18 mouse cellular contexts compared by ENCODE assay signal in the genomic region with DNA sequence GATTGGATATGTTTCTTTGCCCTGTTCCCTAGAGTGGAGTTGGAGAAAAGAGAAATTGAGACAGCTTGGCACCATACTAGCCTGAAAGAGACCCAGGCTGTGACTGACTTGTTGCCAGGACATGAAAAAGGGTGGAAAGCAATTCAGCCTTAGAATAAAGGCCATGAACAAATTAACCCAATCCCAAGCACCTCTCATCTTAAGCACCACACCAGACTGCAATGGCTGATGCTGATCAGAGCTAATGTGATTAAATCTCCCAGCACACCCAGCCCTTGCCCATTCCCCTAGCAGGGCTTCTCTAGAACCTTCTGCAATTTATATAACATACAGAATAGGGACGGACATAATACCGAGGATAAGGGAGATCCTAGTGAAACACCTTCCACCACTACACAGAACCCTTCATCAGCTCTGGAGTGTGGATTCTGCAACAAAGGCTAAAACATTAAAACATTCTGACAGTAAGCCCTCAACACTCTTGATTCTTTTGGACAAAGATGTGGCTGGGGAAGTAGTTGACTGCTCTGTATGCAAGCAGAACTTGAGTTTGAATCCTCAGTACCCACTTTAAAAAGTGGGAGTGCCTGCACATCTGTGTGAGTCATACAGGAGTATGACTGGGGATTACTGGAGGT. TPM values are rescaled to one million over a fixed set of nuclear protein-coding genes. Genes with fewer than 3 reads are reported as not detected.
DNase-seq lines count a peak whose midpoint lies in the region; ATAC-seq and TF ChIP-seq lines count a peak whose summit lies in the region.
"Had no signal": no experiment of that assay in that cellular context is flagged by ENCODE, and none has a peak within 500 bp of the region (broad histone marks: within the 10 kb centered on the region; RNA-seq: fewer than 3 reads in every experiment).

No protein-coding gene starts in this region.

- no peaks in the 10 kb centered on the region for H3K79me2 ChIP-seq in heart, adult 2 months (replicated peaks; ENCODE audit: control insufficient read depth, insufficient read depth, low read length)
- peaks cover 27% of the 10 kb centered on the region for H3K79me2 ChIP-seq in CH12.LX (replicated peaks; ENCODE audit: control insufficient read depth, extremely low read depth, insufficient read depth, poor library complexity, severe bottlenecking)

- no peak for DNase-seq in heart, adult 2 months
- DNase-seq in heart, postnatal 14 days = no peak
- no peak for DNase-seq in CH12.LX (ENCODE audit: extremely low read depth)
- DNase-seq in c-Kit-positive CD71-positive TER-119-positive erythroid progenitor cells, embryonic 14.5 days (ENCODE audit: low spot score) = peak; percentile 28
- no peak for DNase-seq in thymus, postnatal 25 days
- no peak for DNase-seq in left cerebral cortex, postnatal 10 days (ENCODE audit: extremely low spot score in 1 of 2, low spot score in 2 of 2)
- DNase-seq: cerebellum, adult 8-10 months; gastrocnemius, postnatal 25 days; kidney, postnatal 10 days; layer of hippocampus, adult 9-11 months; lung, postnatal 4 days; thymus, adult 18-20 months had no signal

- no peak for TF ChIP-seq RAD21 in CH12.LX (IDR thresholded peaks at IDR 0.05; ENCODE audit: low read depth, low read length)

- H3K4me3 ChIP-seq in heart, adult 2 months = no peak overlapping the region
- H3K4me3 ChIP-seq in CH12.LX (replicated peaks in 1 of 3; ENCODE audit: low read depth in 2 of 3, low read length in 2 of 3, poor library complexity in 1 of 3) = no peak overlapping the region
- H3K4me3 ChIP-seq in liver, embryonic 16.5 days (ENCODE audit: low read depth, low read length) = no peak overlapping the region
- H3K4me3 ChIP-seq: forebrain, embryonic 13.5 days; heart, embryonic 15.5 days; limb, embryonic 12.5 days; neural tube, embryonic 15.5 days had no signal

- dilution Hi-C loops in CH12.LX (cut with MboI; ENCODE audit: extremely low pct_ligation_motif_present, extremely low pct_unique_long_range_greater_than_20kb, low sequenced_read_pairs) = no loop called here

- intact Hi-C loops in heart, adult 2 months (cut with DNase I) = no loop called here
- intact Hi-C loops in heart, postnatal 14 days (cut with DNase I) = no loop called here
- intact Hi-C loops in left cerebral cortex, postnatal 10 days (cut with DNase I) = no loop called here

- H3K9ac ChIP-seq in heart, adult 2 months (ENCODE audit: low read depth, low read length) = no peak overlapping the region
- no peak overlapping the region for H3K9ac ChIP-seq in CH12.LX (ENCODE audit: insufficient read depth, low read depth)
- no peak overlapping the region for H3K9ac ChIP-seq in liver, embryonic 16.5 days (ENCODE audit: low read depth, low read length)
- H3K9ac ChIP-seq: forebrain, embryonic 13.5 days; heart, embryonic 15.5 days; limb, embryonic 12.5 days; neural tube, embryonic 15.5 days had no signal

- TF ChIP-seq EP300 in heart, adult 2 months (IDR thresholded peaks at IDR 0.05; ENCODE audit: insufficient read depth, low read depth, low read length) = no peak
- peak; percentile 33; the same call in 1 of the 2 replicates for TF ChIP-seq EP300 in CH12.LX (IDR thresholded peaks at IDR 0.05; ENCODE audit: low read length)

- TF ChIP-seq CTCF in heart, adult 2 months (IDR thresholded peaks at IDR 0.05) = no peak
- TF ChIP-seq CTCF in CH12.LX (conservative IDR thresholded peaks at IDR 0.05 in 1 of 2, IDR thresholded peaks at IDR 0.05 in 1 of 2; ENCODE audit: low read depth in 2 of 2, low read length in 2 of 2) = no peak

- H3K4me1 ChIP-seq in heart, adult 2 months (ENCODE audit: control insufficient read depth, insufficient read depth, low read length) = peaks cover 3% of the 10 kb centered on the region
- H3K4me1 ChIP-seq in CH12.LX (ENCODE audit: control insufficient read depth in 1 of 2, insufficient read depth in 2 of 2) = peaks cover 2 to 22% of the 10 kb centered on the region in 2 experiments; a peak in 3 of 4 replicates
- peaks cover 27% of the 10 kb centered on the region for H3K4me1 ChIP-seq in liver, embryonic 16.5 days (ENCODE audit: control insufficient read depth, low read depth, low read length)

- H3K27ac ChIP-seq in heart, adult 2 months = no peak overlapping the region
- no peak overlapping the region for H3K27ac ChIP-seq in CH12.LX (ENCODE audit: insufficient read depth, low read depth)
- 0 out of 2 replicates have a peak overlapping the region, but pooled peaks have one; percentile 26 for H3K27ac ChIP-seq in liver, embryonic 16.5 days (ENCODE audit: low read length)
- H3K27ac ChIP-seq: forebrain, embryonic 13.5 days; heart, embryonic 15.5 days; limb, embryonic 12.5 days; neural tube, embryonic 15.5 days had no signal

- no peaks in the 10 kb centered on the region for H3K9me3 ChIP-seq in CH12.LX (replicated peaks; ENCODE audit: low read length)
- H3K9me3 ChIP-seq in liver, embryonic 16.5 days (replicated peaks; ENCODE audit: control insufficient read depth, low read length) = no peaks in the 10 kb centered on the region
- H3K9me3 ChIP-seq: forebrain, embryonic 13.5 days; heart, embryonic 15.5 days; limb, embryonic 12.5 days; neural tube, embryonic 15.5 days had no signal

- no peaks in the 10 kb centered on the region for H3K27me3 ChIP-seq in heart, adult 2 months (ENCODE audit: control insufficient read depth, insufficient read depth, low read length)
- H3K27me3 ChIP-seq in CH12.LX (replicated peaks) = no peaks in the 10 kb centered on the region
- no peaks in the 10 kb centered on the region for H3K27me3 ChIP-seq in liver, embryonic 16.5 days (ENCODE audit: control insufficient read depth, insufficient read depth, low read depth, low read length)
- H3K27me3 ChIP-seq: forebrain, embryonic 13.5 days; heart, embryonic 15.5 days; limb, embryonic 12.5 days; neural tube, embryonic 15.5 days had no signal

- H3K4me2 ChIP-seq in CH12.LX (ENCODE audit: insufficient read depth, low read depth, poor library complexity, severe bottlenecking) = no peak overlapping the region
- no peak overlapping the region for H3K4me2 ChIP-seq in liver, embryonic 16.5 days (ENCODE audit: low read depth, low read length)
- H3K4me2 ChIP-seq: forebrain, embryonic 13.5 days; heart, embryonic 15.5 days; limb, embryonic 12.5 days; neural tube, embryonic 15.5 days had no signal

- peaks cover 24% of the 10 kb centered on the region for H3K36me3 ChIP-seq in heart, adult 2 months (ENCODE audit: control insufficient read depth, insufficient read depth, low read length)
- peaks cover 33 to 45% of the 10 kb centered on the region in 2 experiments for H3K36me3 ChIP-seq in CH12.LX (replicated peaks in 1 of 2; ENCODE audit: control insufficient read depth in 1 of 2, insufficient read depth in 1 of 2, low read length in 1 of 2)
- peaks cover 17% of the 10 kb centered on the region for H3K36me3 ChIP-seq in liver, embryonic 16.5 days (ENCODE audit: control insufficient read depth, insufficient read depth)

- WGBS in heart, adult 2 months = 47% methylated on average over 2 of the region's 2 CpGs
- WGBS in liver, embryonic 16.5 days (ENCODE audit: insufficient replicate concordance) = 24% methylated on average over 2 of the region's 2 CpGs

- in situ Hi-C loops in CH12.LX (cut with MboI; ENCODE audit: low pct_ligation_motif_present, low pct_unique_long_range_greater_than_20kb, low sequenced_read_pairs) = no loop called here

- TF ChIP-seq POLR2A in heart, adult 2 months (IDR thresholded peaks at IDR 0.05; ENCODE audit: insufficient read depth, low read depth, low read length) = 0 out of 2 replicates have a peak, but pooled peaks have one; percentile 11
- TF ChIP-seq POLR2A in CH12.LX (IDR thresholded peaks at IDR 0.05; ENCODE audit: low read depth, low read length) = peak; percentile 48

- no peak for ATAC-seq in liver, embryonic 16.5 days (ENCODE audit: low read depth)
- ATAC-seq: activated CD4-positive, CD25-positive, alpha-beta regulatory T cell, adult 4 months; forebrain, embryonic 13.5 days had no signal

TF ChIP-seq in CH12.LX, 34 proteins besides CTCF, POLR2A, EP300 and RAD21 (continues in another document):
- peak; percentile 76; the same call in 1 of the 2 replicates for TF ChIP-seq SIN3A (IDR thresholded peaks at IDR 0.05; ENCODE audit: low read length)
- TF ChIP-seq SMC3 (IDR thresholded peaks at IDR 0.05; ENCODE audit: low read depth, low read length) = peak; percentile 9
- peak; percentile 48; the same call in 1 of the 2 replicates for TF ChIP-seq MXI1 (IDR thresholded peaks at IDR 0.05; ENCODE audit: low read depth, low read length)
- no peak for TF ChIP-seq CHD1 (IDR thresholded peaks at IDR 0.05; ENCODE audit: low read depth, low read length)
- TF ChIP-seq RCOR1 (conservative IDR thresholded peaks at IDR 0.05; ENCODE audit: low read depth, low read length) = 0 out of 2 replicates have a peak, but pooled peaks have one; percentile 42
- no peak for TF ChIP-seq ETS1 (conservative IDR thresholded peaks at IDR 0.05; ENCODE audit: low read depth, low read length)
- TF ChIP-seq CHD2 (IDR thresholded peaks at IDR 0.05; ENCODE audit: low read length) = peak; percentile 75
- 0 out of 2 replicates have a peak, but pooled peaks have one; percentile 48 for TF ChIP-seq E2F4 (IDR thresholded peaks at IDR 0.05; ENCODE audit: insufficient replicate concordance, low read depth, low read length)
- peak; percentile 51; the same call in 1 of the 2 replicates for TF ChIP-seq NELFE (IDR thresholded peaks at IDR 0.05; ENCODE audit: low read depth, low read length)
- TF ChIP-seq BHLHE40 (IDR thresholded peaks at IDR 0.05; ENCODE audit: low read depth, low read length) = 0 out of 2 replicates have a peak, but pooled peaks have one; percentile 5
- no peak for TF ChIP-seq TBP (conservative IDR thresholded peaks at IDR 0.05; ENCODE audit: low read depth, low read length)
- TF ChIP-seq ELF1 (IDR thresholded peaks at IDR 0.05; ENCODE audit: low read depth, low read length) = no peak

RNA-seq across cellular contexts. Expression of a gene that starts 4.1 kb away (rescaled TPM):
- total RNA-seq in heart, adult 2 months (2021) = 100 to 1,000 TPM; 189 to 223 TPM
- 457 and 603 TPM in 2 replicates for polyA plus RNA-seq in heart, adult 2 months (2012; rRNA removed)
- 100 to 1,000 TPM; 219 to 226 TPM for total RNA-seq in heart, postnatal 14 days (2021)
- total RNA-seq in CH12.LX (2012; rRNA removed) (5,116 and 5,207 TPM in 2 replicates), CH12.LX (2014; rRNA removed) (4,147 and 4,213 TPM in 2 replicates)
- polyA plus RNA-seq in CH12.LX (2012; ENCODE audit: insufficient read length, low read depth) = 140 and 211 TPM in 2 replicates
- polyA plus RNA-seq in liver, embryonic 16.5 days (2015; fragmentation: Nextera tagmentation; extraction: Ambion mirVana) = 102 and 122 TPM in 2 replicates
- 100 to 1,000 TPM; 259 to 319 TPM for total RNA-seq in left cerebral cortex, postnatal 10 days (2021)

RNA-seq across cellular contexts. Expression of a gene that starts 13.8 kb away (rescaled TPM):
- 1 to 10 TPM; 7.6 to 9.2 TPM for total RNA-seq in heart, adult 2 months (2021)
- 5.8 and 9.3 TPM in 2 replicates for polyA plus RNA-seq in heart, adult 2 months (2012; rRNA removed)
- 1 to 10 TPM; 9.2 to 9.4 TPM for total RNA-seq in heart, postnatal 14 days (2021)
- total RNA-seq in CH12.LX (2012; rRNA removed) = not detected in 2 replicates
- not detected in 2 replicates for total RNA-seq in CH12.LX (2014; rRNA removed)
- 0.18 TPM in 1 of 2 replicates, not detected in the other for polyA plus RNA-seq in CH12.LX (2012; ENCODE audit: insufficient read length, low read depth)
- polyA plus RNA-seq in liver, embryonic 16.5 days (2015; fragmentation: Nextera tagmentation; extraction: Ambion mirVana) = 1.7 and 1.9 TPM in 2 replicates
- total RNA-seq in left cerebral cortex, postnatal 10 days (2021) = 10 to 100 TPM; 24.4 to 26.0 TPM

Comparison
In these comparisons a context has a peak if more than half of its experiments do, and no peak if none do; other contexts are left out.
1. RNA of a gene that starts 4.1 kb away (total RNA-seq): 4,147 to 5,207 TPM in CH12.LX; 259 to 319 TPM in left cerebral cortex, postnatal 10 days, 219 to 226 TPM in heart, postnatal 14 days and 189 to 223 TPM in heart, adult 2 months; every median in the first group is over 10 times any median in the second.
2. RNA of a gene that starts 13.8 kb away (total RNA-seq): 24.4 to 26.0 TPM in left cerebral cortex, postnatal 10 days, 9.2 to 9.4 TPM in heart, postnatal 14 days and 7.6 to 9.2 TPM in heart, adult 2 months; not detected in CH12.LX; every median in the first group is over 4 times any median in the second.